Mouse (Mus musculus): ENCODE results near the gene H2al1a.

DNA sequence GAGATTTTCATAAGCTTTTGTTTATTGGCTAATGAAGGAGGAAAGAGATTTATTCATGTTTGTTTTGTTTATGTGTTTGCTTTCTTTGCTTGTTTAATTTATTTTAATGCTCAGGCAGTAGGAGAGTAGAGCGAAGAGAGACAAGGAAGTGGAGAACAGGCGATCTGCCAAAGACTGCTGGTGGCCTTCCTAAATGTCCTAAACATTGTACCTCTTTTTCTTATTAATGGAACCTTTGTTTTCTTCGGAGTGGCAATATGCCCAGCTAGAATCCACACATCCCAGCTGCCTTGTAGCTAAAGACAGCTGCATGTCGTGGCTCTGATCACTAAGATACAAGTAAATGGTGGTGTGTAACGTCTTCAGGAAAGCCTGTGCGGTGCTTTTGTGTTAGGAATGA is 22.0 kb upstream of the H2al1a start:
- TF ChIP-seq POLR2A (IDR thresholded peaks at IDR 0.05; ENCODE audit: borderline replicate concordance, control insufficient read depth, low read depth, low read length) (no peak), CTCF (IDR thresholded peaks at IDR 0.05; ENCODE audit: control insufficient read depth, insufficient read depth, low read length) (no peak)
